Mouse (Mus musculus) heart, embryonic 12.5 days (tissue): ENCODE results near the gene Espl1. TPM values are rescaled to one million over a fixed set of nuclear protein-coding genes. Genes with fewer than 3 reads are reported as not detected.
A peak's percentile ranks its signal among the peaks of the same experiment; 100 is the strongest.

Experiments used
- ATAC-seq: fragments of 200-750 bp; cut with Nextera tagmentation; 2 replicates; pipeline ENCODE4 v1.8.0; 2017; ENCODE audit warnings: moderate TSS enrichment, moderate library complexity; ENCODE audit not compliant: insufficient number of reproducible peaks, low FRiP score
- H3K27ac ChIP-seq: fragments of 300-500 bp; sonication (generic); 2 replicates; pipeline ENCODE4 v1.5.1; 2016; ENCODE audit warnings: mild to moderate bottlenecking, moderate library complexity; ENCODE audit not compliant: poor library complexity, severe bottlenecking
- H3K27me3 ChIP-seq: fragments of 300-500 bp; sonication (generic); replicated peaks from 2 replicates; pipeline ENCODE4 v1.6.1; 2016; ENCODE audit warnings: mild to moderate bottlenecking, moderate library complexity
- H3K36me3 ChIP-seq: fragments of 300-500 bp; sonication (generic); 2 replicates; pipeline ENCODE4 v1.6.1; 2016; ENCODE audit warnings: mild to moderate bottlenecking, moderate library complexity
- H3K4me1 ChIP-seq: fragments of 300-500 bp; sonication (generic); replicated peaks from 2 replicates; pipeline ENCODE4 v1.6.1; 2016; ENCODE audit warnings: mild to moderate bottlenecking
- H3K4me2 ChIP-seq: fragments of 300-500 bp; sonication (generic); 2 replicates; pipeline ENCODE4 v1.6.1; 2016; ENCODE audit warnings: mild to moderate bottlenecking, moderate library complexity
- H3K4me3 ChIP-seq: fragments of 300-500 bp; sonication (generic); 2 replicates; pipeline ENCODE4 v1.5.1; 2016; ENCODE audit warnings: mild to moderate bottlenecking
- H3K9ac ChIP-seq: fragments of 300-500 bp; sonication (generic); 2 replicates; pipeline ENCODE4 v1.6.1; 2016; ENCODE audit warnings: mild to moderate bottlenecking, moderate library complexity
- H3K9me3 ChIP-seq: fragments of 300-500 bp; sonication (generic); replicated peaks from 2 replicates; pipeline ENCODE4 v1.6.1; 2016; ENCODE audit warnings: mild to moderate bottlenecking, moderate library complexity
- WGBS: fragments of 180-500 bp; shearing (Covaris S2); methylation state at CpG from one replicate; pipeline ENCODE4 v1.1.7; 2016; 5-methylcytosine and 5-hydroxymethylcytosine counted together
- polyA plus RNA-seq: library from polyadenylated mRNA; unstranded; fragments of >200 nt; fragmentation: Nextera tagmentation; extraction: Ambion mirVana; gene quantifications from 2 replicates; pipeline ENCODE4 v1.2.1, GENCODE M21; 2016

The Espl1 gene
- 24.0 and 26.1 TPM in 2 replicates for polyA plus RNA-seq

DNA sequence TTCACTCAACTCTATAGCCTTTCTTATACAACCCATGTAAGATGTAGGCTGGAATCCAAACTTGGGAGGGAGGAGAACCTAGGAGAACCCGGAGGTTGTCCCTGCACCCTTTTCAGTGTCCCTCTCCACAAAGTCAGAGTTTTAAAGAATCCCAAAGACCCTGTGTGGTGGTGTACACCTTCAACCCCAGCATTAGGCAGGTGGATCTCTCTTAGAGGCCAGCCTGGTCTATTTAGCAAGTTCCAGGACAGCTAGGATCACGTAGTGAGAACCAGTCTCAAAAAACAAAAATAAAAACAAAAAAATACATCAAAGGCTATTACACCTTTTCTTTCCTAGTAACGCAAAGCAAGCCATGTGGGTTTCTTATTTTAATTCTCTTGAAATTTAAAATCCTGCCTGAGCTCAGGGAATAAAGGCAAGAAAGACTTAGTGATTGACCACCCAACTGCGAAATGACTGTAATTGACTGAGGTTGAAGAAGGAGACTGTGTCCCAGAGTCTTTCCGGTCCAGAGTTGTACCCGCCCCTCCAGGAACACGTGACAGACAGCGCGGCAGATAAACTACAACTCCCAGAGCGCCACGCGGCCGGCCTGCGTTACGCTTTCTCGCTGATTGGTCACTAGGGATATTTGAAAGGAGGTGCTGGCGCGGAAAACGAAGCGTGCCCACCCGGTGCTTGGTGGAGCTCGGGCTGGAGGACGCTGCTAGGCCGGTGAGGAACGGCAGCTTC lies at the start of gene Espl1:
Espl1 (plus strand) TSS at position 634 of the 735 bp plus-strand sequence.
- H3K27ac ChIP-seq: no peak within 1 kb of the TSS
- H3K27me3 ChIP-seq: no peaks in the 10 kb centered on the region
- H3K36me3 ChIP-seq: peaks cover 28% of the 10 kb centered on the region
- peak; percentile 97 for ATAC-seq
- peaks cover 16% of the 10 kb centered on the region; the same call in 1 of the 2 replicates for H3K4me1 ChIP-seq
- WGBS: 7% methylated on average over 25 of the region's 25 CpGs
- no peaks in the 10 kb centered on the region for H3K9me3 ChIP-seq
- peak within 1 kb of the TSS; percentile 82 for H3K4me3 ChIP-seq
- peak within 1 kb of the TSS; percentile 96 for H3K4me2 ChIP-seq
- peak within 1 kb of the TSS; percentile 72 for H3K9ac ChIP-seq

DNA sequence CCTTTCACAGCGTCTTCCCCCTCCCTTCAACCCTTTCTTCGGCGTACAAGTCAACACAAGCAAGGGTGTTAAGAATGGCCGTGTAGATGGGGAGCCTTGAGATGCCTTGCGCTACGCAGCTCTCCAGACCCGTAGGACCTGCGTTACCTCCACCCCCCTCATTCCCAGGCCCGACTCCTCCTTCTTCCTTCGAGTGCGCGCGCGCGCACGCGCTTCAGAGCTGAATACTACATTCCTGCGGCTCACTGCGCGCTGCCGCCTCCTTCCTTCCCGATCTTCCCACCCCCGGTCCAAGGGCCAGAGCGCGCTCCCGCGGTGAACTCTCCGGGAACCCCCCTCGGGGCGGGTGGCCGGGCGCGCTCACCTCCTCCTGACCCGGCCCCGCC lies 49.2 kb upstream of the Espl1 start:
- peak overlapping the region; percentile 67 for H3K4me3 ChIP-seq
- H3K4me2 ChIP-seq: peak overlapping the region; percentile 98
- H3K36me3 ChIP-seq: no peaks in the 10 kb centered on the region
- H3K9ac ChIP-seq: peak overlapping the region; percentile 77
- H3K9me3 ChIP-seq: no peaks in the 10 kb centered on the region
- H3K27me3 ChIP-seq: peaks cover 71% of the 10 kb centered on the region
- WGBS: under 1% methylated on average over 29 of the region's 35 CpGs
- H3K27ac ChIP-seq: peak overlapping the region; percentile 94
- peaks cover 68% of the 10 kb centered on the region for H3K4me1 ChIP-seq
- ATAC-seq: peak; percentile 74

DNA sequence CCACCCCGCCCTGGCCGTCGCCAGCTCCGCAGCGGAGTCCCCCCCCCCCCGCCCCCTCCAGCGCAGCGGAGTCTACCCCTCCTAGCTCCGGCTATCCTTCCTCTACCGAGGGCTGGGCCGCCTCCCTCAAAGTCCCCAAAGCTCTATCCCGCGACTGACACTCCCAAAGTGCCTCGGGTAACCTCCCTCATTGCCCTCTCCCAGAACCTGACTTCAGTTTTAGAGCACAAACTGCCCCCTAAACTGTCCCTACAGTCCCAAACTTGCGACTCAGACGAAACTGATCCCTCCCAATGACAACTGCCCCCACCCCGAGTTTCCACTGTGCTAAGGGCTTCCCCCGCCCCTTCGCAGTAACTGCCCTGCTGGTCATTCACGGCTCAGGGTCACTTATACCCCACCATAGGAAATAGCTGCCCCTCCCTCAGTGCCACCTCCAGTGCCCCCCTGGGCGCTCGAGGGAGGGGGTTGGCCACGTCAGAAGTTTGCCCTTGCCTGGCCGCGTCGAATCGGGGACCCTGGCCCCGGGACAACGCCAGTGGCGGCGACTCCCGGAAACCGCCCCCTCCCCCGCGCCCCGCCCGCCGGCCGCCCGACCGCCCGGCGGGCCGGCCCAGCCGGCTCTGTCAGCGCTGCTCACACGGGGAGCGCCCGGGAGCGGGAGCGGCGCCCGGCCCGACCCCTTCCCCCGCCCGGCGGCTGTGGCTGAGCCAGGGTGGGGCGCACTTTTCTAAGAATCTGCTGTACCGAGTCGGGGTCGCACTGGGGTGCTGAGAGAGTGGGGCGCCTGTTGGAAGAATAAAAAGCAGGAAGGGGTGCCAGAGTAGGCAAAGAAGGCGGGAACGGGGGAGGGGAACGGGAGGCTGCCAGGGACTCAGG lies 48.6 kb upstream of the Espl1 start:
- Histone ChIP-seq H3K4me2 (peak overlapping the region; percentile 98), H3K36me3 (no peaks in the 10 kb centered on the region), H3K9me3 (no peaks in the 10 kb centered on the region), H3K9ac (peak overlapping the region; percentile 77), H3K27ac (peak overlapping the region; percentile 94), H3K4me3 (peak overlapping the region; percentile 67), H3K4me1 (peaks cover 68% of the 10 kb centered on the region), H3K27me3 (peaks cover 71% of the 10 kb centered on the region)
- ATAC-seq: peak; percentile 68
- WGBS: 1% methylated on average over 56 of the region's 65 CpGs

DNA sequence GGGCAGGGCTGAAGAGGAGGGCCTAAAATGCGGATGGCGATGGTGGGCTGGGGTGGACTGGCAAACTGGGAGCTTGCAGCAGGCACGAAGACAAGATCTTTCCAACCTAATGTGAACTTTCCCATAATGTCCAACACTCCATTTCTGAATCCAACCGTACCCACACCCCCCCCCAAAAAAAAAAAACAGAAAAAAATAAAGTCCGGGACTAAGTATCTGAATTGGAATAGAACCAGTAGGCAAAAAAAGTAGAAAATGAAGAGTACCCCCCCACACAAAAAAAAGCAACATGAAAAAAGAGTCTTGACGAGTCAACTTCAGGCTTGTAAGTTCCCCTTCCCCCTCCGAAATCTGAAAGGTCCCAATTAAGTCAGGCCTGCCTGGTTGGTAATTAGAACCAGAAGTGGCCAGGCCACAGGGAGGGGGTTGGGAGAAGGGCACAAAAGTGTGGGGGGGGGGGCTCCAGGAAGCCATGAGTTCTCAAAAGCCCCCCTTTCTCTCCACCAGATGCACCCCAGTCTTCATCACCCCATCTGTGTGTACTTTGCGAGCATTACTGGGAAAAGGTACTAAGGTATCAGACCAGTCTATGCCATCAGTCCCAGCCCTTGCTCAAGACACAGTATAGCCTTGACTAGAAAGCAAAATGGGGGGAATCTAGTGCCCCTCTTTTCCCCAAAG lies 47.8 kb upstream of the Espl1 start:
- Histone ChIP-seq H3K36me3 (no peaks in the 10 kb centered on the region), H3K4me3 (peak overlapping the region; percentile 67), H3K27me3 (peaks cover 67% of the 10 kb centered on the region), H3K4me1 (peaks cover 61% of the 10 kb centered on the region), H3K9me3 (no peaks in the 10 kb centered on the region), H3K27ac (peak overlapping the region; percentile 94), H3K4me2 (peak overlapping the region; percentile 98), H3K9ac (peak overlapping the region; percentile 77)
- 10% methylated on average over 8 of the region's 8 CpGs for WGBS
- no peak for ATAC-seq

DNA sequence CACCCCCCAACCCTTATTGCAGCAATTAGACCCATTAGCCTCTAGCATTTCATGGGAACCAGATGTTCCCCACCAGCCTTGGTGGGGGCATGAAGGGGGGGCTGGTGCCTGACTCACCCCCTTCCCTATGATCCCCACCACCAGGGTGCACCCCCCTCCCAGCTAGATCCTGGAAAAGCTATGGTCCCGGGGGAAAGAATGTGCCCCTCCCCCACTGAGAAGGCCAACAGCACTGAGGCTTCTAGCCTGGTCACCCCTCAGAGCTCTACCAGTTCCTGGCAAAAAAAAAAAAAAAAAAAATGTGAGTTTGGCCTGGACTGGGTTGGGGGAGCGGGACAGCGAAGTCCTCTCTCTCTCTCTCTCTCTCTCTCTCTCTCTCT lies 47.3 kb upstream of the Espl1 start:
- H3K9ac ChIP-seq: peak overlapping the region; percentile 53; the same call in 1 of the 2 replicates
- WGBS: 8% methylated on average over 3 of the region's 3 CpGs
- H3K27ac ChIP-seq: peak overlapping the region; percentile 94
- H3K36me3 ChIP-seq: no peaks in the 10 kb centered on the region
- no peak overlapping the region for H3K4me3 ChIP-seq
- H3K27me3 ChIP-seq: peaks cover 64% of the 10 kb centered on the region
- ATAC-seq: no peak
- H3K4me2 ChIP-seq: peak overlapping the region; percentile 98
- peaks cover 56% of the 10 kb centered on the region for H3K4me1 ChIP-seq
- no peaks in the 10 kb centered on the region for H3K9me3 ChIP-seq

DNA sequence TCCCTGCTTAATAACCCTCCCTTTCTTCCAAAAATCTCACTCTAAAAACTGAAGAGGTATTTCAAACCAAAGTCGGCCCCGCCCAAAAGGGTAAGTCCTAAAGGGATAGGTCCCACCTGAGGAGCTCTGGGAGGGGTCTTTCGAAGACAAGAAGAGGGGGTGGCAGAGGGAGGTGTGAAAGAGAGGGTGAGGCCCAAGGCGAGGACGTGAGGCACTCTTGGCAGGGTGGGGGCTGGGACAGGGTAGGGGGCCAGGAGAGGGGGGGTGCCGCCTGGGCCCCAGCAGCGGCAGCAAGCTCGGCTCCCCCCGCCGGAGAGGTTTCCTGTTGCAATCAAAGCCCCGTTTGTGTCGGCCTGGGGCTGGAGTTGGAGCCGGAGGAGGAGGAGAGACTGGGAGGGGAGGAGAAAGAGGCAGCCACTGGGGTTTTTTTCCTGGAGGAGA lies 46.8 kb upstream of the Espl1 start:
- Histone ChIP-seq H3K27me3 (peaks cover 61% of the 10 kb centered on the region), H3K27ac (peak overlapping the region; percentile 94), H3K4me3 (peak overlapping the region; percentile 21), H3K4me1 (peaks cover 51% of the 10 kb centered on the region), H3K9me3 (no peaks in the 10 kb centered on the region), H3K4me2 (peak overlapping the region; percentile 98), H3K9ac (peak overlapping the region; percentile 53), H3K36me3 (no peaks in the 10 kb centered on the region)
- WGBS: 3% methylated on average over 13 of the region's 13 CpGs
- no peak for ATAC-seq

DNA sequence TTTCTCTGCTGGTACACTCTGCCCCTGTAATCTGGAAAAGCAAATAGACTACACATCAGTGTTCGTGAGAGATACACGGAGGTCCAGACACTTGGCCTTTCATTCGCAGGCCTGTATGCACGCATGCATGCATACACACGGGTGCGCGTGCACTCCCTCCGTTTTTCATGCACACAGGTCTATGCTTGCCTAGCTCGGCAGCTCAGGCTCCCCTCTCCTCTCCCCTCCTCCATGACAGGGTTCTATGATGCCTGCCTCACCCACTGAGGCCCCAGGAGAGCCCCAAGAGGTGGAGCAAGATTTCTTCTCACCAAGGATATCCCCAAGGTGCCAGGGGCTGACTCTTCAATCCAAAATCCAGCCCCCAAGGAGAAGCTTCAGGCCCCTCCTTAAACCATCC lies 46.1 kb upstream of the Espl1 start:
- Histone ChIP-seq H3K27me3 (peaks cover 62% of the 10 kb centered on the region), H3K9ac (peak overlapping the region; percentile 53; the same call in 1 of the 2 replicates), H3K4me2 (peak overlapping the region; percentile 98), H3K4me1 (peaks cover 46% of the 10 kb centered on the region), H3K36me3 (no peaks in the 10 kb centered on the region), H3K9me3 (no peaks in the 10 kb centered on the region), H3K27ac (peak overlapping the region; percentile 94), H3K4me3 (0 out of 2 replicates have a peak overlapping the region, but pooled peaks have one; percentile 21)
- WGBS: 48% methylated on average over 9 of the region's 9 CpGs
- ATAC-seq: no peak

DNA sequence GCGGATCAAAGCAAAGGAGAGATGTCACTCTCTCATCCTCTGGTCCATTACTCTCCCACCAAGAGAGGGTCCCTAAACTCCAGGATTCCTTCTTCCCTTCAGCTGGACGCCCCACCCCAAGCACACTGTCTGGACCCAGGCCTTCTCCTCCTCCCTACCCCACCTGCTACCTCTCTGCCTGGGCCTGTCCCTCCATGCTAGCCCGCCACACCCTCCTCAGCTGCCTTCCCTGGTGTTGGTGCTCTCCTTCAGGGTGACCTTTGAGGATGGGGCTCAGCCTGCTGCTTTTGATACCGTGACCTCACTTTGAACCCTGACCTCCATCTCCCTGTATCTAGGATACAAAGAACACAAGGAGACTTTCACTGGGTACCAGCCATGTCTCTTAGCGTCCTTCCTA lies 45.5 kb upstream of the Espl1 start:
- H3K27ac ChIP-seq: 0 out of 2 replicates have a peak overlapping the region, but pooled peaks have one; percentile 9
- no peak for ATAC-seq
- H3K4me2 ChIP-seq: no peak overlapping the region
- H3K36me3 ChIP-seq: no peaks in the 10 kb centered on the region
- no peak overlapping the region for H3K4me3 ChIP-seq
- WGBS: 73% methylated on average over 5 of the region's 5 CpGs
- H3K27me3 ChIP-seq: peaks cover 67% of the 10 kb centered on the region
- 0 out of 2 replicates have a peak overlapping the region, but pooled peaks have one; percentile 32 for H3K9ac ChIP-seq
- no peaks in the 10 kb centered on the region for H3K9me3 ChIP-seq
- peaks cover 41% of the 10 kb centered on the region for H3K4me1 ChIP-seq

DNA sequence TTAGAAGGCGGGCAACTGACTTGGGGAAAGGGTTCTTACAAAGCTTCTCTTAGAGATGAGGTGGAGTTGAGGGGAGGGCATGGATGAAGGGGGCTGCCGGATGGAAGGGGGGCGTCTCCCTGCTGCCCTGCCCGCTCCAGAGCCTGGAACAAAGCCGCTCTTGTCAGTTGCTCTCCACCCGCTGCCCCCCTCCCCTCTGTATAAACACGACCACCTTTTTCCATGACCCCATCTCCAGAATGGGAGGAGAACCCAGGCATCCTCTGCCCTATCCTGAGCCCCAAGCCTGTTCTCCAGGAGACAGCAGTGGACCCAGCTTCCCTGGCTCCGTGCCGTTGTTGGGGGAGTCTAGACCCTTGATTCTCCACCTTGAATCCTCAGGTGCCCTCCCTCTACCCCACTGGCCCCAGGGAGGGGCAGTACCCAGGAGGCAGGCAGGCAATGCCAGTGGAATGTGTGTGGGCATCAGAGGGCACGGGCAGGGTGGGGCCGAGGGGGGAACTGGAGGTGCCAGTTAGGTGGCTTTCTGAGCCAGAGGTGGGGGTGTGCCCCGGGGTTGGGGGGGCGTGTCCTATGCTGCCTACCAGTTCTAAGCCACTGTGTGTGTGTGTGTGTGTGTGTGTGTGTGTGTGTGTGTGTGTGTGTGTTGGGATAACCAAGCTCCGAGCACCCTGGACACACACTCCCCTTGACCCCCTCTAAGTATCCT lies 40.4 kb upstream of the Espl1 start:
- WGBS: 34% methylated on average over 14 of the region's 14 CpGs
- H3K27ac ChIP-seq: no peak overlapping the region; the same call in 1 of the 2 replicates
- peaks cover 22% of the 10 kb centered on the region for H3K4me1 ChIP-seq
- H3K4me3 ChIP-seq: peak overlapping the region; percentile 64
- no peaks in the 10 kb centered on the region for H3K9me3 ChIP-seq
- peaks cover 83% of the 10 kb centered on the region for H3K27me3 ChIP-seq
- ATAC-seq: peak; percentile 16; the same call in 1 of the 2 replicates
- no peaks in the 10 kb centered on the region for H3K36me3 ChIP-seq
- no peak overlapping the region for H3K9ac ChIP-seq
- peak overlapping the region; percentile 87 for H3K4me2 ChIP-seq
